Mouse (Mus musculus): ENCODE measurements at regions not wholly inside any gene's neighbourhood (a gene's known extent, or its start where the extent isn't known, plus 50 kb on each side); places are given as distances from the start of the nearest gene placed in this dataset.

DNA sequence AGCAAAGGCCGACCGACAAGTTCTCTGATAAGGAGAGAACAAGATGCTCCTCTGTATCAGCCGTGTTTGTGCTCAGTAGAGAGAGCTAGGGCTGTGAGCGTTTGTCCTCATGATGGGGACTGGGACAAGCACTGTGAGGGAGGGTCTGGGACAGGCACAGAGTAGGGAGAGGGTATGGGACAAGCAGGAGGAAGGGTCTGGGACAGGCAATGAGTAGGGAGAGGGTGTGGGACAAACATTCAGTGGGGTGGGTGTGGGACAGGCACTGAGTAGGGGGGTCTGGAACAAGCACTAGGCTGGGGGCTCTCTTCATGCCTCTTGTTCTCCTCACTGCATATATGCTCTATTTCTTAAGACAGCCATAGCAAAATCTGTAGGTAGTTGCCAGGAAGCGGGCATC is 70.2 kb upstream of the Plcl2 start:
- no peak for ATAC-seq (ENCODE audit: low TSS enrichment)

DNA sequence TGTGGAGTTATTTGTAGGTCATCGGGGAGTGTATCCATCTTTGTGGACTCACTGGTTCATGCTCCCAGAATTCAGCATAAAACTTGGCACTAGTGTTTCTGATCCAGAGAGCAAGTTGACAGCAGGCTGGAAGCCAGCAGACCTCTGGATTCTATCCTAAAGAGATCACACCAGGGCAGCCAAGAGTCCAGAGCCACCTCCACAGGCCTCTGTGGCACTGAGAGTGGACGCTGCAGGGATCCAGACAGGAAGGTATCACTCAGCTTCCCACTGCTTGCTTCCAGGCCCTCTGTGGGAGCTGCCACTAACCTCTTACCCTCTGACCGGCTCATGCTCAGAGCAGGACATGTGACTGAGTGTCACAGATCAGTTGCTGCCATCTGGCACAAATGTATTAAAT is 69.8 kb upstream of the Plcl2 start:
- ATAC-seq (ENCODE audit: low TSS enrichment), result no peak

DNA sequence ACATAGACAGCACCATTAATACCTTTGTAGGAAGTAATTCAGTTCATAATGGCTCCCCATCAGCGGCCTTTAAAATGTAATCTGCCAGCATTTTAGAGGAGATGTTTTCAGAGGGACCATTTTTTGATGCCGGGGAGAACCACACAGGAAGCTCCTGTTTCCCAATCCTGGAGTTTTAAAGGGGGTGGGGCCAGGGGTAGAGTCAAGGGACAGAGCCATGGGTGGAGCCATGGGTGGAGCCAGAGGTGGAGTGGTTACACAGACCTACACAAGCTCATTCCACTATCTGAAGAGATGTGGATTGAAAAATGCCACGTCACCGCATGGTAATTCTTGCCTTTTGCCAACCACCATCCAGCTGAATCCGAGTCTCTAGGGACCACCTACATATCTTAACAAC is 67.1 kb upstream of the Plcl2 start:
- ATAC-seq (ENCODE audit: low TSS enrichment), result no peak

DNA sequence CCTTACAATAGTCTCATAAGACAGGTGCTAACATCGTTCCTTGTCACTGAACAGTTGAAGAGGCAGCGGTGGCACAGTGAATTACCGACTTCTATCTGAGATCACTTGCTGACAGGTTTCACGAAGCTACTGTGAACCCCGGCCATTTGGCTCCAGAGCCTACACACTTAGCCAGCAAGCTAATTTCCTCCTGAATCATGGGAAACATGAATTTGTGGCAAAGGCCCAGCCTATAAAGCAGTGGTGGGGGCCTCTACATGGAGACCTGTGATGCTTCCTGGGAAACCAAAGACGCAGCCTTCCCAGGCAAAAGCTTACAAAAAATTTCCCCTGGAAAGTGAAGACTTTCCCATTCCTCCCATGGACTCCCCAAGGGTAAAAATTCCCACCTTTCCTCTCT is 66.3 kb upstream of the Plcl2 start:
- no peak for ATAC-seq (ENCODE audit: low TSS enrichment)

DNA sequence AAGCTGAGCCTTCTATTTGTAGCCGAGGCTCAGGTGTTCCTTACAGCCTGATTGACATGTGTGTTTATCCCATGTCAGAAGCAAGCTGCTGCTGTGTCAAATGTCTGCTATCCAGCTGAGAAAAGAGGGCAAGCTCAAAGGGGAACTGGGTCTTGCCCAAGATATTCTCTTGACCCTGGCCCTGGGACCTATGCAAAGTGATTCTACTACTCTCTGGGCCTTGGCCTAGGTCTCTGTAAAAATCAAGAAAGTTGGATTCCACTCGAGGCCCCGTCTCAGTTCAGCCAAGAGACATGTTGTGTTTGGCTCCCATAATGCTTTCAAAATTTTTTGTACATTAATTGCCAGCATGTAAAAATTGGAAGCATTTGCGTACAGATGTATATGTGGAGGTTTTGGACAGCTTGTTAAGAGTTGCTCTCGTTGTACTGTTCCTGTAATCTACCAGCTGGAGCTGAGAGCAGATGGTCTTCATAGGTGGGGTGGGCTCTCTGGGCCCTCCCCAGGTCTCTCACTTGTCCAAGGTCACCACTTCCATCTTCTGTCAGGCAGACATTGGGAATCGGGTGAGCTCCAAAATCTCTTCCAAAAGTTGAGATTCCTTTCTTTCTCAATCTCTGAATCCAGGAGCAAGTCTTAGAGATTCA is 65.7 kb upstream of the Plcl2 start:
- ATAC-seq (ENCODE audit: low TSS enrichment), result no peak

DNA sequence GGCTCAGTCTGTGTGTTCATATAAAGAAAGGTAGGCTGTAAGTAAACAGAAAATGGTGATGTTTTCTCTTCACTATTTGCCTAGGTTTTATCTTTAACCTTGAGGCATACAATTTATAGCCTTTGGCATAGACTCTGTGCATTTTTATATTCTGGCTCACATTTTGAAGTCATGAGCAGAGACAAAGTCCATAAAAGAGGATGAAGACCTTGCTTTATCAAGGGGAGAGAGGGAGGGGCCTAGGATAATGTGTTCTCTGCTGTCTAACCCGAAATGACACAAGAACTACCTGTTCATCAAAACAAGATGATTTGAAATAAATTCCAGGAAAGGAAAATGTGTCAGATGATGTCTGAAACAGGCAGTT is 65.2 kb upstream of the Plcl2 start:
- no peak for ATAC-seq (ENCODE audit: low TSS enrichment)

DNA sequence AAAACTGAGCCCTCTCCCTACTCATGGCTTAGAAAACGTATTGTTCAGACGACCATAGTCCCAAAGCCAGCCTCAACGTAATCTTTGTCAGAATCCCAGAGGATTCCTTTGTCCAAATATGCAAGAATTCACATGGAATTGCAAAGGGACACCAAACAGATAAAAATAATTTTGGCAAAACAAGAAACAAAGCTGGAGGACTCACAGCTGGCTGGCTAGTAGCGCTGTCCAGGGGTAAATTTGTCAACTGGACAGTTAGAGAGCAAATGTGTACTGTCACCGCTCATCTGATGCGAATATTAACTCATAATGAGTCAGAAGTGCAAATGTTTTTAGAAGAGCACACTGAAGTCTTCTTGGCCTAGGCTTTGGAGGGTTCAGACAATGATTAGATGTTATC is 60.5 kb upstream of the Plcl2 start:
- no peak for ATAC-seq (ENCODE audit: low TSS enrichment)

DNA sequence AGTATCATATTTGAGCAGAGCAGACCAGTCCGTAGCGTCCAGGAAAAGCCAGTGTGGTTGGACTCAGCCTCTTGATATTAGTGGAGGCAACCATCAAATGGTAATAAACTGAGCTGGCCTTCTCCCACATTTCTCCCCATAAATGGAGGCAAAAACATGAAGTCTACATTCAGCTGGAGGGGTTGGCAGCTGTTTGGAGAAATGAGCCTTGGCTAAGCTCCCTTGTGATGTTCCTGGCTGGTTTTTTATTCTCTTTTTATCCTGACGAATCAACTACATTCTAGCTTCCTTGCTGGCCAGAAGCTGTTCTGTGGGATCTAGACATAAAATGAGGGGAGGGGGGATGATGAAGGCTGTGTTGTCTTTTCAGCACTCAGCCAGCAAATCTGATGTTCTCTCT is 57.6 kb upstream of the Plcl2 start:
- ATAC-seq (ENCODE audit: low TSS enrichment), result peak; percentile 64; the same call in 1 of the 2 replicates

DNA sequence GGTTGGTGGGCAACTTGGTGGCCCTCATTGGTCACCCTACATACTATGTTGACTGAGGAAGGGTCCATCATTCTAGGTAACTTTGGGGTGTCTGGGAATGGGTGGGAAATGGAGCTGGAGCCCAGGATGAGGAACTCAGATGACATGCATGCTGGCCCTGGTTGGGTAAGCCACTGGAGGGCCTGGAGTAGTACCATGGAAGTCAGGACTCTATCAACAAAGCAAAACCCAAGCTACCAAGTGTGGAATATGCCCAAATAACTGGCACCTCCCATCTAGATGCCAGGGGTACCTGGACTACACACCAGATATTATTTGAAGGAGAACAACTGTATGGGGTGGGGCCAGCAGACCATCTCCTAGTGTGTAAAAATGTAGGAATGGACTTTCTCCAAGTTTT is 55.7 kb upstream of the Plcl2 start:
- ATAC-seq (ENCODE audit: low TSS enrichment), result no peak

DNA sequence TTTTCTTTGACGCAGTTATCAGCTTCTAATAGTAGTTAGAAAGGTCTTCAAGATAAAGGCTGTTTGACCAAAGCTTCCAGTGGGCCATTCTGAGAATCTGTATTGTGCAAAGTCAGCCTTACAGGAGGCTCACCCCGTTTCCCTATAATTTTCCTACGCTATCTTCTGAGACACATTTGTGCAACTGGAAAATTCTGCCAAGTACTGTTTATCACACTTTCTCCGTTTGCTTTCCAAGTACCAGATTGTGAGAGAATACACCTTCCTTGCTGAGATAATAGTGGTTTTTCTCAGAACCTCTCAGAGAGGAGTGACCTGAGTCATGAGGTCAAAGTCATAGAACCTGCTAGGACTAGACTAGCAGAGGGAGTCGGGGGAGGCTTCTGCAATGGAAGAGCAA is 55.2 kb upstream of the Plcl2 start:
- ATAC-seq (ENCODE audit: low TSS enrichment), result 0 out of 2 replicates have a peak, but pooled peaks have one; percentile 16

DNA sequence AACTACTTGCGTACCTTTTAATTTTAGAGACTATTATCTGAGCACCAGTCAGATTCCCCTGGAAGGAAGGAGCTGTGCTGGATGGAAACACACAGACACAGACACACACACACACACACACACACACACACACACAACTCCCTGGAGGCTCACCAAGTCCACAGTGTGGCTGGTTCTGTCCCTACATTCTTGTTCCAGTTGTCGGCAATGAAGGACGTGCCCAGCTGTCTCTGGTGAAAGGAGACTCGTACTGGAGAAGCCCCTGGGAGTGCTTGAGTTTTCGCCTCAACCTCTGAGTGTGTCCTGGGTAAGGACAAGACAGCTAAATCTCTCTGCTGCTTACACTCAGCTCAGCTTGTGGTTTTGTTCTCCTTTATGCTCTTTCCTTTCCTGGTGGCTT is 54.3 kb upstream of the Plcl2 start:
- ATAC-seq (ENCODE audit: low TSS enrichment), result no peak

DNA sequence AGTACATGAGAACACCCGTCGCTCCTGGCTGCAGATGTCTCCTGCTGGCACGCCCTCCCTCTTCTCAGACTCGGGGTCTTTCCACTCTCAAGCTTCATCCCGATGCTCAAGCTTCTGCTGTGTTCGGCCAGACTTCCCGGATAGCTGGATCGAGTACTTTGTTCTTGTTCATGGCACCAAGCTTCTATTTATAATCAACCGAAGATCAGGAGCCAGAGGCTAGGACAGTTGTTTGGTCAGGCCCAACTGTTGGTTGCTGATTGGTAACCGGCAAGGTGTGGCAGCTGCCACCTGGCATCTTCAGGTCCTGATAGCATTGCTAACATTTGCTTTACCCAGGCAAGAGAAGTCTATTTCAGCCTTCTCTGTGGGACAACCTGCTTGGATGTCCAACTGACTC is 53.5 kb upstream of the Plcl2 start:
- no peak for ATAC-seq (ENCODE audit: low TSS enrichment)

DNA sequence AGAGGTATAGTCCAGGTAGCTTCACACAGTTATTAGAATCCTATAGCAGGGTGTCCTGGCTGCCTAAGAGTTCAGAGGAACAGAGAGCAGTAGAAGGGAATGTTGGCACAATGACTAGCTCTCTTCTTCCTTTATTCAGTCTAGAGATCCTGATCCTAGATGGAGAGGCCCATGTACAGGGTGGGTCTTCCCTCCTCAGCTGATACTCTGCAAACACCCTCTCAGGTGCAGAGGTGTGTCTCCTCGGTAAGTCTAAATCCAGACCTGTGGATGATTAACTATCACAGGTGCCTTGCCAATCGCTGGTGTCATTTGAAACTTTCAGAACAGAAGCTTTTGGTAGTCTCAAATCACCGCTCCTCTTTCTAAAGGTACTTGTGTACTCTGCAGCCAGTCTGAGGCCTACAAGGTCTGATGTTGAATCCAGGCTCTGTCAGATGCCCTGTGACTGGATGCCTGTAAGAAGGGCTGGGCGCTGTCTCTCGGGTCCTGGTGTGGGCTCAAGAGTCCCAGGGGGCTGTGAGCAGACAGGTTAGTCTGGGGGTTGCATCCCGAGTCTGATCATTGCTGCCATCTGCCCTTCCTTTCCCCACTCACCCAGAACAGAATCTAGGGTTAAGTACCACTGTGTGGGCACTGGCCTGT is 52.0 kb upstream of the Plcl2 start:
- no peak for ATAC-seq (ENCODE audit: low TSS enrichment)

DNA sequence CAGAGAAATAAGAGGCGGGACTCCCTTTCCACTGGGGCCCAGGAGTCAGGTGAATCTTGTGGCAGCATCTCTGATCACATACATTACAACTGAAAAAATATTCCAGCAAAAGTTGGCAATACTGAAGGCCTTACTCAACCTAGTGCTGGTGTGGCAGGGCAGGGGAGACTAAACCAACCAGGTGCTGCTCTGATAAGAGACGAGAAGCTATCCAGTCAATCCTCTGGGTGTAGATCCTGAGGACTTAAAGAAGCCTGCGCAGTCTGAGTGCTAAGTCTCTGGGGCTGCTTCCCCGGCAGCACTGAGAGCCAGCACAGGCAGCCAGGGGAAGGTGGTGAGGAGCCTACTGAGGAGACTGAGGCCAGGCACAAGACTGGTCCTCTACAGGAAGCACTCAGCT is 51.0 kb upstream of the Plcl2 start:
- no peak for ATAC-seq (ENCODE audit: low TSS enrichment)
